Mouse (Mus musculus): ENCODE data around the gene Cul5.

Gene Cul5

GRCm38 (mm10) chr9:53669680-53670219 lies at the start of gene Cul5:
Gene Cul5 (minus strand): TSS chr9:53670014.
- TF ChIP-seq POU5F1 (IDR thresholded peaks at IDR 0.05; ENCODE audit: borderline replicate concordance, low read length) = no peak
- TF ChIP-seq CTCF (conservative IDR thresholded peaks at IDR 0.05; ENCODE audit: low read length) = peak; percentile 32; the same call in 1 of the 2 replicates
- H3K4me1 ChIP-seq (replicated peaks; ENCODE audit: low read depth, low read length) = peaks cover 55% of the 10 kb centered on the region
- peaks cover 3% of the 10 kb centered on the region; the same call in 1 of the 2 replicates for H3K36me3 ChIP-seq (ENCODE audit: insufficient read depth, low read length)
- H3K27me3 ChIP-seq (ENCODE audit: insufficient read depth, low read length) = no peaks in the 10 kb centered on the region
- H3K4me3 ChIP-seq (replicated peaks; ENCODE audit: low read length) = peak within 1 kb of the TSS; percentile 69
- H3K9me3 ChIP-seq (ENCODE audit: low read length) = no peaks in the 10 kb centered on the region

GRCm38 (mm10) chr9:53705992-53706696 lies 36.3 kb upstream of the Cul5 start, which contains the start of gene Rab39:
Gene Rab39 (minus strand): TSS chr9:53706232.
- no peak for TF ChIP-seq POU5F1 (IDR thresholded peaks at IDR 0.05; ENCODE audit: borderline replicate concordance, low read length)
- TF ChIP-seq CTCF (conservative IDR thresholded peaks at IDR 0.05; ENCODE audit: low read length) = no peak
- TF ChIP-seq NANOG (IDR thresholded peaks at IDR 0.05; ENCODE audit: borderline replicate concordance, low read length) = no peak
- Histone ChIP-seq H3K36me3 (ENCODE audit: insufficient read depth, low read length) (no peaks in the 10 kb centered on the region), H3K27me3 (ENCODE audit: insufficient read depth, low read length) (0 out of 2 replicates have a peak, but pooled peaks cover 2% of the 10 kb centered on the region), H3K9me3 (ENCODE audit: low read length) (no peaks in the 10 kb centered on the region), H3K4me1 (replicated peaks; ENCODE audit: low read depth, low read length) (peaks cover 19% of the 10 kb centered on the region), H3K4me3 (replicated peaks; ENCODE audit: low read length) (peak within 1 kb of the TSS; percentile 92)

DNA sequence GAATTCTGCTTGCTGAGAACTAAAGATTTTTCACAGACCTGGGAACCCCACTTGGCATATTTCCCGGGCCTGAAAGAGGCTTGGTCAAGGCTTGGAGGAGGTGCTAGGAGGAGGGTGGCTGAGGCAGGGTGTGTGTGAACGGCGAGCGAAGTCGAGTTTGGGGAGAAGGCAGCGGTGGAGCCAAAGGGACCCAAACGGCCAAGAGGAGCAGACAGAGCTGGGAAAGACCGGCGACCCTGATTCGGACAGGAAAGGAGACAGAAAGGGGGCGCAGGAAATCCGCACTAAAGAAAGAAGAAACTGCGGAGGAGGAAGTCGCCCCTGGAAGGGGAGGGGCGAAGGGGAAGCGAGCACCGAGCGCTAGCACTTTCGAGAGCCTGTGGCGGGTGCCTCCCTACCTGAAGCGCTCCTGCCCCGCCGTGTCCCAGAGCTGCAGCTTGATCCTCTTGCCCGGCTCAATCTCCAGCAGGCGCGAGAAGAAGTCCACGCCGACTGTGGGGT lies 35.7 kb upstream of the Cul5 start:
- Histone ChIP-seq H3K27me3 (ENCODE audit: insufficient read depth, low read length) (0 out of 2 replicates have a peak, but pooled peaks cover 2% of the 10 kb centered on the region), H3K9me3 (ENCODE audit: low read length) (no peaks in the 10 kb centered on the region), H3K36me3 (ENCODE audit: insufficient read depth, low read length) (no peaks in the 10 kb centered on the region), H3K4me1 (replicated peaks; ENCODE audit: low read depth, low read length) (peaks cover 19% of the 10 kb centered on the region), H3K4me3 (replicated peaks; ENCODE audit: low read length) (peak overlapping the region; percentile 92)
- TF ChIP-seq CTCF (conservative IDR thresholded peaks at IDR 0.05; ENCODE audit: low read length) (no peak), NANOG (IDR thresholded peaks at IDR 0.05; ENCODE audit: borderline replicate concordance, low read length) (no peak), POU5F1 (IDR thresholded peaks at IDR 0.05; ENCODE audit: borderline replicate concordance, low read length) (no peak)

GRCm38 (mm10) chr9:53702991-53703390 lies 33.2 kb upstream of the Cul5 start:
- Histone ChIP-seq H3K4me1 (replicated peaks; ENCODE audit: low read depth, low read length) (peaks cover 19% of the 10 kb centered on the region), H3K9me3 (ENCODE audit: low read length) (no peaks in the 10 kb centered on the region), H3K4me3 (replicated peaks; ENCODE audit: low read length) (no peak overlapping the region), H3K27me3 (ENCODE audit: insufficient read depth, low read length) (no peaks in the 10 kb centered on the region), H3K36me3 (ENCODE audit: insufficient read depth, low read length) (no peaks in the 10 kb centered on the region)
- TF ChIP-seq CTCF (conservative IDR thresholded peaks at IDR 0.05; ENCODE audit: low read length) (no peak), POU5F1 (IDR thresholded peaks at IDR 0.05; ENCODE audit: borderline replicate concordance, low read length) (no peak), NANOG (IDR thresholded peaks at IDR 0.05; ENCODE audit: borderline replicate concordance, low read length) (no peak)

- H3K4me3 ChIP-seq (replicated peaks; ENCODE audit: low read length) = no peak overlapping the region
- no peak for TF ChIP-seq CTCF (conservative IDR thresholded peaks at IDR 0.05; ENCODE audit: low read length)
- TF ChIP-seq POU5F1 (IDR thresholded peaks at IDR 0.05; ENCODE audit: borderline replicate concordance, low read length) = no peak
- no peak for TF ChIP-seq NANOG (IDR thresholded peaks at IDR 0.05; ENCODE audit: borderline replicate concordance, low read length)
- H3K4me1 ChIP-seq (replicated peaks; ENCODE audit: low read depth, low read length) = peaks cover 11% of the 10 kb centered on the region
- no peaks in the 10 kb centered on the region for H3K27me3 ChIP-seq (ENCODE audit: insufficient read depth, low read length)
- no peaks in the 10 kb centered on the region for H3K36me3 ChIP-seq (ENCODE audit: insufficient read depth, low read length)
- H3K9me3 ChIP-seq (ENCODE audit: low read length) = no peaks in the 10 kb centered on the region
These were observed 30.7 kb upstream of the Cul5 start for GRCm38 (mm10) chr9:53700496-53700895.

DNA sequence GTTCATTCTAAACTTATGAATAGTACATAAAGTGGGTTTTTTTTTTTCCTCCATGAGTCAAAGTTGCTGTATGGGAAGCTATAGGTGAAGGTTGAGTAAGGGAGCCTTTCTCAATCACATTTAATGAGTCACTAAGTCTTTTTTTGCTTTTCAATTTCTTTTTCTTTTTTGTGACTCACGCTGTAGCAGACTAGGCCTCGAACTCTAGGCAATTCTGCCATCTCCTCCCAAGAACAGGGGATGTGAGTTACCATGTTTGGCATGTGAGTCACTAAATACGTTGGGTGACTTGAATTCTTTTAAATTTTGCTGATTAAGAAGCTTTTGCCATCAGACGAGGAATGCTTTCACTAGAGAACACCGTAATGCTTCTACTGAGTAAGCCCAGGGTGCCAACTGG lies 26.0 kb upstream of the Cul5 start:
- H3K9me3 ChIP-seq (ENCODE audit: low read length) = no peaks in the 10 kb centered on the region

DNA sequence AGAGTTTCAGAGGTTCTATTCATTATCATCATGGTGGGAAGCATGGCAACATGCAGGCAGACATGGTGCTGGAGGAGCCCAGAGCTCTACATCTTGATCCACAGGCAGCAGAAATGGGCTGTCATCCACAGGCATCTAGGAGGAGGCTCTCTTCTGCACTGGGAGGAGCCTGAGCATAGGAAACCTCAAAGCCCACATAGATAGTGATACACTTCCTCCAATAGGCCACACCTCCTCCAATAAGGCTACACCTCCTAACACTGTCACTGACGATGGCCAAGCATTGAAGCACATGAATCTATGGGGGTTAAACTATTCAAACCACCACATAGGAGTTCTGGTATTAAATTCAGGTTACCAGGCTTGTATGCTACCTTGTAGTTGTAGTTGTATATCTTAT lies 23.9 kb upstream of the Cul5 start:
- H3K9me3 ChIP-seq (ENCODE audit: low read length) = no peaks in the 10 kb centered on the region
- no peak overlapping the region for H3K4me3 ChIP-seq (replicated peaks; ENCODE audit: low read length)
- TF ChIP-seq CTCF (conservative IDR thresholded peaks at IDR 0.05; ENCODE audit: low read length) (no peak), NANOG (IDR thresholded peaks at IDR 0.05; ENCODE audit: borderline replicate concordance, low read length) (no peak), POU5F1 (IDR thresholded peaks at IDR 0.05; ENCODE audit: borderline replicate concordance, low read length) (no peak)
- no peaks in the 10 kb centered on the region for H3K36me3 ChIP-seq (ENCODE audit: insufficient read depth, low read length)
- peaks cover 32% of the 10 kb centered on the region for H3K4me1 ChIP-seq (replicated peaks; ENCODE audit: low read depth, low read length)
- no peaks in the 10 kb centered on the region for H3K27me3 ChIP-seq (ENCODE audit: insufficient read depth, low read length)

More for the DNA sequence above, 26.0 kb upstream of the Cul5 start:
- Histone ChIP-seq H3K36me3 (ENCODE audit: insufficient read depth, low read length) (no peaks in the 10 kb centered on the region), H3K27me3 (ENCODE audit: insufficient read depth, low read length) (no peaks in the 10 kb centered on the region), H3K4me3 (replicated peaks; ENCODE audit: low read length) (no peak overlapping the region), H3K4me1 (replicated peaks; ENCODE audit: low read depth, low read length) (peaks cover 23% of the 10 kb centered on the region)
- TF ChIP-seq NANOG (IDR thresholded peaks at IDR 0.05; ENCODE audit: borderline replicate concordance, low read length) = no peak
- no peak for TF ChIP-seq CTCF (conservative IDR thresholded peaks at IDR 0.05; ENCODE audit: low read length)
- no peak for TF ChIP-seq POU5F1 (IDR thresholded peaks at IDR 0.05; ENCODE audit: borderline replicate concordance, low read length)

DNA sequence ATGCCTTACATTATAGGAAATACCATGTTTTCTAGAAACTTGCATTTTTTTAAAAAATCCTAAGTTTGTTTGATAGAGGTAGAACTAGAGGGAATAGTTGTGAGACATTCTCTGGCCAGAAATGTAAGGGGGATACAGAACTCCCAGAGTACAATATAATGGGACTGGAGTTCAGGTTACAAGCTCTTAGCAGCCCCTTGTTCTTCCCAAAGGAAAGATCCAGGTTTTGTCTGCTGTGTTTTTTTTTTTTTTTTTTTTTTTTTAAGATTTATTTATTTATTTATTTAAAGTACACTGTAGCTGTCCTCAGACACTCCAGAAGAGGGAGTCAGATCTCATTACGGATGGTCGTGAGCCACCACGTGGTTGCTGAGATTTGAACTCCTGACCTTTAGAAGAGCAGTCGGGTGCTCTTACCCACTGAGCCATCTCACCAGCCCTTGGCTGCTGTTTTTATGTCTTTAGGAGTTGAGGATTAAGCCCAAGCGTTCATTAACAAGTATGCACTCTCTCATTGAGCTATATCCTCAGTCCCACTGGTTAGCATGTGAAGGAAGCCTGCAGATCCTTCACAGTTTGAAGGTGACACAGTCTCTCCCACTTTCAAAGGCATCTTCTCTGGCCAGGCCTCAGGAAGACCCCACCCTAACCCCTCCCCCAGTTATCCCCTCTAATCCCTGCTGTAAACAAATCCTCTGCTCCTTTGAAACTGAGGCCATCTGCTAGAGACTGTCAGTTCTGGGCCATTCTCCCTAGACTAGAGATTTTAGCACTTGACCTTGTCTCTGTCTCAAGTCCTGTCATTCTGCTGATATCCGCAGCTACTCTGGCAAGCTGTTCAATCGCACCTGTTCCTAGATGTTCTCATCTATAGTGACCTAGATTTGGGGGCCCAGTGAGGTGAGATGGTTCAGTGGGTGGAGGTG lies 22.2 kb upstream of the Cul5 start:
- H3K4me1 ChIP-seq (replicated peaks; ENCODE audit: low read depth, low read length) = peaks cover 32% of the 10 kb centered on the region
- H3K27me3 ChIP-seq (ENCODE audit: insufficient read depth, low read length) = no peaks in the 10 kb centered on the region

More for the DNA sequence above, 22.2 kb upstream of the Cul5 start:
- H3K36me3 ChIP-seq (ENCODE audit: insufficient read depth, low read length) = no peaks in the 10 kb centered on the region
- TF ChIP-seq NANOG (IDR thresholded peaks at IDR 0.05; ENCODE audit: borderline replicate concordance, low read length) (no peak), CTCF (conservative IDR thresholded peaks at IDR 0.05; ENCODE audit: low read length) (no peak), POU5F1 (IDR thresholded peaks at IDR 0.05; ENCODE audit: borderline replicate concordance, low read length) (no peak)
- 0 out of 2 replicates have a peak overlapping the region, but pooled peaks have one; percentile 13 for H3K4me3 ChIP-seq (replicated peaks; ENCODE audit: low read length)
- H3K9me3 ChIP-seq (ENCODE audit: low read length) = no peaks in the 10 kb centered on the region

All from E14TG2a.4 (cell line).